Mouse (Mus musculus): ENCODE results near the gene Hs3st3a1.

GRCm38 (mm10) chr11:64496677-64497076, 61.5 kb downstream of the Hs3st3a1 start:
- TF ChIP-seq POLR2A (IDR thresholded peaks at IDR 0.05; ENCODE audit: borderline replicate concordance, extremely low read depth, low read depth, low read length) (no peak), CTCF (IDR thresholded peaks at IDR 0.05; ENCODE audit: insufficient read depth, low read length) (no peak)
